Mouse (Mus musculus): ENCODE data around the gene Pla2g12b.

Pla2g12b gene

DNA sequence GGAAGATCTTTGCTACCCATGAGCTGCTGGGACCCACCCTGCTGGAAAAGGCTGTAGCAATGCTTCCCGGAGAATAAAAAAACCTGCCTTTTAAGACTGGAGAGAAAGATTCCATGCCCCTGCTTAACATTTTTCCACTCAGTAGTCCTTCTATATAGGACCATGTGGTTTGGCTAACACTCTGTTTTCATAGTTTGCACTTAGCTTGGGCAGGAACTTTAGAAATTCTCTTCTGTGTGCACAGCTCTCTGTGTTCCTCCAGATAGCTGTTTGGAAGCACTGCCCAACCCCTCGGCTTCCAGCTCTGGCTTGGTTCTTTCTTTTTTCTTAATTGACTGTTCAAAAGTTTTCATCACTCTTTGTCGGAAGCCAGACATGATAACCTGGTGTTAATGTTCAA lies 13.2 kb downstream of the Pla2g12b start:
- DNase-seq = no peak

GRCm38 (mm10) chr10:59419516-59419915 lies 16.1 kb downstream of the Pla2g12b start:
- no peak for DNase-seq

DNA sequence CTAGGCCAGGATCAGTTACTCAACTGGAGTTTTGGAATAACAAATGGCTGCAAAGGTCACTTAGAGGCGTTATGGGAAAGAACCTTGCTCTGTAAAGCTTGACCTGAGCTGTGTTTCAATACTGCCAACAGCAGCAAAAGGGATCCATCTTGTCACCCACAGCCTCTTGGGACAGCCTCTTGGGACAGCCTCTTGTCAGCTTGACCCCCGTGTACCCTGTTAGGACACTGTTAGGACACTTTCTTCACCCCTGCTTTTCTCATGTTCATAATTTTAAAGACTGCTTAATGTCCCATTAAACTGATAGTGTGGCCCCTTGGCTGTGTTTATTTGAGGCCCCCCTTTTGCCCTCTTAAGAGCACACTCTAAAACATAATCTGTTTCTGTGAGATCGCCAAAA lies 21.0 kb downstream of the Pla2g12b start:
- peak in 1 of 2 experiments; percentile 42 for DNase-seq

DNA sequence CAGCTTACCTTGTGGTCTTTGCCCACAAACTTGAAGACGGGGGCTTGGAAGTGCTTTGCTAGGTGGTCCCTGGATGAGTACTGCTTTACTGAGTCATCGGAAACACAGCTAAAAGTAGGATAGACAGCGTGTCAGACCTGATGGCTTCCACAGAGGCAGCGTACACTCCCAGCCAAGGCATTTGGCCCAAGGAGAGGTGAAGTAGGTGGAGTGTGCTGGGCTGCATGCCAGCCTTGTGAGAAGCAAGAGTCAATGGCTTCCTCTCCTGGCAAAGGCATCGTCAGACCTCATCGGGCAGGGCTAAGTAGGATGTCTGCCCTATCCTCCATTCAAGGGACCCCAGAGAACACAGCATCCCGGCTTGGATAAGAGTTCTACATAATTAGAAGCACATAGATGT lies 21.9 kb downstream of the Pla2g12b start:
- peak; percentile 69 to 85 for DNase-seq

GRCm38 (mm10) chr10:59426371-59426770 lies 22.9 kb downstream of the Pla2g12b start:
- peak in 1 of 2 experiments; percentile 39 for DNase-seq

- DNase-seq = no peak
Measured at GRCm38 (mm10) chr10:59429448-59430135, 26.1 kb downstream of the Pla2g12b start.

GRCm38 (mm10) chr10:59430701-59431218 lies 27.3 kb downstream of the Pla2g12b start:
- no peak for DNase-seq

GRCm38 (mm10) chr10:59435746-59436145 lies 32.3 kb downstream of the Pla2g12b start:
- DNase-seq = no peak

DNA sequence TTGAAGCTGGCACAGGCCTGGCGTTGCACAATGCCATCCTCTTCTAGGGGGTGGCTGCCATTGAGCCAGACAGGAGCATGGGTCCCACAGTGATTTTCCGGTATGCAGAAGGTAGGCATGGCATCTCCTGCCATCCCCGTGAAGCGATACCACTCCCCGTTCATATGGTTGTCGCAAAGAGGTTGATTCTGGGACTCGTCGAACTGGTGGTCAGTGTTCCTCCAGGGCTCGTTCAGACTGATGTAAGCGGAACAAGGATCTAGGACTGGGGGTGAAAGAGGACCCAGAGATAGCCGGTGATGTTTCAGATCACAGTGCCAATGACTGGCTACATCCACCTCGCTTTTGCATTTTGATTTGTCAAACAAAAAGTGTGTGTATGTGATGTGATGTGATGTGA lies 35.2 kb downstream of the Pla2g12b start:
- no peak for DNase-seq

DNA sequence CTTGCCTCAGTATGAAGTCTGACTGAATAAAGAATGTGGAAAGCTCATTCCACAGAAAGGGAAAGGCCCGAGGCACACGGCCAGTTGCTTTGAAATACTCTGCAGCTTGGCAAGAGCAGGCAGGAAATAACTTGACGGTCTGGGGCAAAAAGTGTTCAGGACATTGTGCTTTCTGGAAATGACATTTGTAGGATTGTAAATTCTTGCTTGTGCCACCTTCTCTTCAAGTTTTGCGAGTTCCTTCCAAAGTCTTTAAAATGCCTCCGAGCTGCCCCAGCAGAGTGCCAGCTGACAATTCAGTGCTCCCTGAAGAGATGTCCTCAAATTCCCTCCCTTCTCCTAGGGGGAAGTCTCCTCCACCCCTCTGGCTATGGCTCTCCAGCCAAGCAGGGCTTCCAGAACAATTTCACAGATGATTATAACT lies 36.1 kb downstream of the Pla2g12b start:
- DNase-seq = peak; percentile 64 to 71

GRCm38 (mm10) chr10:59440177-59440576 lies 36.7 kb downstream of the Pla2g12b start:
- DNase-seq = no peak

- DNase-seq = no peak
Measured at GRCm38 (mm10) chr10:59441735-59442134, 38.3 kb downstream of the Pla2g12b start, which contains the start of gene Oit3. TSS of gene Oit3 (minus strand) at chr10:59441778.

- DNase-seq = peak; percentile 46 to 47
Measured at GRCm38 (mm10) chr10:59443212-59443611, 39.8 kb downstream of the Pla2g12b start.

- DNase-seq = no peak
Measured at GRCm38 (mm10) chr10:59444106-59444505, 40.6 kb downstream of the Pla2g12b start.

DNA sequence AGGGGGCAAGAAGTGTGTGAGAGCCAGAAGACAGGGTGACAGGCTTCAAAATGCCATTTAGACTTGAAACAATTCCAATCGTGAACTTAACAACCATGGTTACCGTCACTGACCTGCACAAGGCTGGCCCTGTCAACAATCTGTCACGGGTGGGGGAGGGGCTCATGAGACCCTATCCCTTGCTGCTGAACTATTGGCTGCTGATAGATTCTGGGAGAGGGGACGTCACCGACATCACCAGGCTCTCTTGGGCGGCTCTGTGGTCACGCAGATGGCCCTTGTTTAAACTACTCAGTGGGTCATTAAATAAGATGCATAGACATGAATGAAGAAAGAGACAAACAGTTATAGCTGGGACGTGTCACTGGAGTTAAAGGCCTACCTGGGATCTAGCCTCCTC lies 41.2 kb downstream of the Pla2g12b start:
- DNase-seq = no peak

GRCm38 (mm10) chr10:59446911-59447437 lies 43.5 kb downstream of the Pla2g12b start:
- DNase-seq = peak in 1 of 2 experiments; percentile 31

- no peak for DNase-seq
Measured at GRCm38 (mm10) chr10:59447546-59447945, 44.1 kb downstream of the Pla2g12b start.

DNA sequence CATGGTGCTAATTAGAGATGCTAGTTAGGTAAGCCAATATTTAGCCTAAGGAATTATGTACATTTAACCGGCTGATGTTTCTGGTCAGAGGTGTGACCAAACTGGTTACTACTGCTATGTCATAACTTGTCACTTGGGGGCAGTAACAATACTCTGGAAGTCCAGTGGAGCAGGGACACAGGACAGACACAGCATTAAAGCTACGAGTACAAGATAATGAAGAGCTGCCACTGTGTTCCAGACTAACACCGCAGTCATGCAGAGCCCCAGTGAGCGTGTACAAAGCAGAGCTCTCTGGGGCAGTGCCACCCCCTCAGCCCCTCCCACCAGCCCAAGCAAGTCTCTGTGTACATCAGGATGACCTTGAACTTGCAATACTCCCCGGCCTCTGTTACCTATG lies 48.4 kb downstream of the Pla2g12b start:
- DNase-seq = peak in 1 of 2 experiments; percentile 32

DNA sequence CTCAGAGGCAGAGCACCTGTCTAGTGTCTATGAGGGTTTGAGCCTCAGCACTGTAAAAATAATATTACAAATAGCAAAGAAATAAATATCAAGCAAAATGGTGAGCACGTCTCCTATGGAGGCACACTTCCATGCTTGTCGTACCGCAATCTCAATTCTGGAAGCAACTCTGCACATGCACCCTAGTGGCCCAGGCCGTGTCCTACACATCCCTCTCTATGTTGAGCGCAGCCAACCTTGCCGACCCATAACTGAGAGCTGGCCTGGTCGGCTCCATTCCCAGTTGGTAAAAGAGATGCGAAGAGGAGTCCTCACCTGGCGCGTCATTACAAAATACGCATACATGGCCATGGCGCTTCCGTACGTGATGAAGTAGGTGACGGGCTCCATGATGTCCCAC lies 51.2 kb downstream of the Pla2g12b start:
- DNase-seq = no peak

GRCm38 (mm10) chr10:59459767-59460166 lies 56.3 kb downstream of the Pla2g12b start:
- DNase-seq = no peak

DNA sequence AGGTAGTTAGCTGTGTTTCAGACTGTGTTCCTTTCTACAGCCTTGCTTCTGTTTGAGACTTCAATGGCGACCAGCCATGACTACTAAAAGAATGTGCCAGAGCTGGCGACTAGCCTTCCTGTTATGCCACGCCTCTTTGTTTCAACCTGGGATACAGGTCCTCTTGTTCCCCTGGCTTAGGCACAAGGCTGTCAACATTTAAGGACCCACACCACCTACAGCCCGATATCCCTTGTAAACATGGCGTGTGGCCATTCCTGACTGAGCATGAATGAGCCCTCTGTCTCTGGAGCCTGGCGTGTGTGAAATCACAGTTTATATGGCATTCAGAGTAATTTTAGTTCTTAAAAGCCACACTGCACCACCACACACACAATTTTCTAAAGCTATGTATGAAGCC lies 58.8 kb downstream of the Pla2g12b start:
- DNase-seq = no peak

DNA sequence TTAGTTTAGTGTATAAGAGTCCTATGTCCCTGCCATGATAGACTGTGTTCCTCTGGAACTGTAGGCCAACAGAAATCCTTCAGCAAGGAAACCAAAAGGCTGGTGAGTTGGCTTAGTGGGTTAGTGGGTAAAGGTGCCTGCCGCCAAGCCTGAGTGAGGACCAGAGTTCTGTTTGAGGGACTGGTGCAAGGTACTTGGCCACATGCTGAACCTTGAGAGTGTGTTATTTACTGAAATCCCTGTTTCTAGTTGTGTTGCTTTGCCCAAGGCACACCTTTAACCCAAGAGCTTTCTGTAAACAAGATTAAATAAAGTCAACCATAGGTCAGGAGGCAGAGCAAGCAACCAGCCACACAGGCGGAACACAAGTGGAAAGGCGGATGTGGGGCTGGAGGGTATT lies 62.1 kb downstream of the Pla2g12b start:
- DNase-seq = no peak

DNA sequence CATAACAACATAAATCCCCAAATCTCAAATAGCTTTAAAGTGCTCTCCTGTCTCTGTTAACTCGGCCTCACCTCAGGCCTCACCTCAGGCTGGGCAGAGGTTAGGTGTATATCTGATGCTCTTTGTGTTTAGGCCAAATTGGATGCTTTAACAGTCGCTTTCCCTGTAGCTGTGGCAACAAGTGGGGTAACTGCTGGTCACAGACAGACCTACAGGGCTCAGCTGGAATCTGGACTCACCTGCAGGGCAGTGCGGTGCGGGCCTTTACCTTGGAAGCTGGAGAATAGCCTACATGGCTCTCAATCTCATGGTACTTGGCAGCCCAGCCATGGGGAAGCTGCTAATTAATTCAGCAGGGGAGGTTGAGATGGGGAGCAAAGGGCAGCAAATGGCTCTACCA lies 63.2 kb downstream of the Pla2g12b start:
- no peak for DNase-seq

GRCm38 (mm10) chr10:59467297-59467696 lies 63.8 kb downstream of the Pla2g12b start:
- no peak for DNase-seq

Measured in kidney, postnatal 36 days (tissue).